Mouse (Mus musculus) A20 (cell line): Measurements from ENCODE around the gene Adad2.

ENCODE experiments used
- DNase-seq: peaks from one replicate; pipeline ENCODE4 v3.0.0-alpha.2; 2011; ENCODE audit warnings: low read depth, low spot score

Adad2 gene

GRCm38 (mm10) chr8:119639798-119640197 lies 27.3 kb downstream of the Adad2 start:
- DNase-seq: no peak

- DNase-seq: no peak
Measured at GRCm38 (mm10) chr8:119641058-119641457, 28.5 kb downstream of the Adad2 start.

GRCm38 (mm10) chr8:119642960-119643359 lies 30.4 kb downstream of the Adad2 start:
- DNase-seq: no peak

GRCm38 (mm10) chr8:119644429-119644960 lies 31.9 kb downstream of the Adad2 start:
- no peak for DNase-seq

- DNase-seq: no peak
Measured at GRCm38 (mm10) chr8:119644981-119645597, 32.5 kb downstream of the Adad2 start.

GRCm38 (mm10) chr8:119646197-119646596 lies 33.6 kb downstream of the Adad2 start:
- no peak for DNase-seq

GRCm38 (mm10) chr8:119646846-119647245 lies 34.3 kb downstream of the Adad2 start:
- DNase-seq: no peak

GRCm38 (mm10) chr8:119651324-119651723 lies 38.8 kb downstream of the Adad2 start:
- DNase-seq: no peak

- DNase-seq: peak; percentile 54
Measured at GRCm38 (mm10) chr8:119656709-119657464, 44.3 kb downstream of the Adad2 start.

GRCm38 (mm10) chr8:119661081-119661480 lies 48.5 kb downstream of the Adad2 start:
- no peak for DNase-seq

- DNase-seq: no peak
Measured at GRCm38 (mm10) chr8:119661892-119662291, 49.3 kb downstream of the Adad2 start.

- DNase-seq: no peak
Measured at GRCm38 (mm10) chr8:119663440-119663839, 50.9 kb downstream of the Adad2 start.

GRCm38 (mm10) chr8:119665270-119665669 lies 52.7 kb downstream of the Adad2 start:
- DNase-seq: no peak
